Mouse (Mus musculus): ENCODE measurements at regions not wholly inside any gene's neighbourhood (a gene's known extent, or its start where the extent isn't known, plus 50 kb on each side); places are given as distances from the start of the nearest gene placed in this dataset.

GRCm38 (mm10) chr8:4411126-4411525 is 81.7 kb upstream of the Cers4 start:
- no peak for ATAC-seq (replicated peaks; ENCODE audit: poor library complexity, severe bottlenecking)

- ATAC-seq (replicated peaks; ENCODE audit: poor library complexity, severe bottlenecking): no peak
These were observed 81.0 kb upstream of the Cers4 start for GRCm38 (mm10) chr8:4411836-4412235.

GRCm38 (mm10) chr8:4413206-4413605 is 79.6 kb upstream of the Cers4 start:
- peak; percentile 55 for ATAC-seq (replicated peaks; ENCODE audit: poor library complexity, severe bottlenecking)

- ATAC-seq (replicated peaks; ENCODE audit: poor library complexity, severe bottlenecking): no peak
These were observed 79.1 kb upstream of the Cers4 start for GRCm38 (mm10) chr8:4413764-4414163.

GRCm38 (mm10) chr8:4417141-4417540 is 75.7 kb upstream of the Cers4 start:
- ATAC-seq (replicated peaks; ENCODE audit: poor library complexity, severe bottlenecking): no peak

- ATAC-seq (replicated peaks; ENCODE audit: poor library complexity, severe bottlenecking): no peak
These were observed 59.7 kb upstream of the Cers4 start for GRCm38 (mm10) chr8:4433161-4433560.

GRCm38 (mm10) chr8:4436546-4436945 is 56.3 kb upstream of the Cers4 start:
- ATAC-seq (replicated peaks; ENCODE audit: poor library complexity, severe bottlenecking): no peak

All from granulocyte monocyte progenitor cell, adult 5-6 weeks (primary cell).